Mouse (Mus musculus) hindbrain, embryonic 14.5 days (tissue): ENCODE measurements around the gene Itga4. TPM values are rescaled to one million over a fixed set of nuclear protein-coding genes. Genes with fewer than 3 reads are reported as not detected.

ENCODE experiments used
- ATAC-seq: fragments of 200-750 bp; cut with Nextera tagmentation; 2 replicates; pipeline ENCODE4 v1.8.0; 2017; ENCODE audit warnings: moderate number of reproducible peaks, mild to moderate bottlenecking, moderate TSS enrichment, moderate library complexity; ENCODE audit not compliant: low FRiP score
- DNase-seq: peaks from one replicate; pipeline ENCODE4 v3.0.0-alpha.2; 2015; ENCODE audit warnings: low spot score
- H3K27ac ChIP-seq: fragments of 300-500 bp; sonication (generic); 2 replicates; pipeline ENCODE4 v1.5.1; 2014; ENCODE audit warnings: mild to moderate bottlenecking, moderate library complexity
- H3K27me3 ChIP-seq: fragments of 300-500 bp; sonication (generic); 2 replicates; pipeline ENCODE4 v1.6.1; 2014; ENCODE audit warnings: mild to moderate bottlenecking, low read length, mixed read lengths; ENCODE audit not compliant: control insufficient read depth, insufficient read depth
- H3K36me3 ChIP-seq: fragments of 300-500 bp; sonication (generic); replicated peaks from 2 replicates; pipeline ENCODE4 v1.6.1; 2014; ENCODE audit not compliant: control insufficient read depth, insufficient read depth
- H3K4me1 ChIP-seq: fragments of 300-500 bp; sonication (generic); replicated peaks from 2 replicates; pipeline ENCODE4 v1.6.1; 2014; ENCODE audit warnings: antibody characterized with exemption, low read length, mixed read lengths; ENCODE audit not compliant: control insufficient read depth, insufficient read depth
- H3K4me2 ChIP-seq: fragments of 300-500 bp; sonication (generic); replicated peaks from 2 replicates; pipeline ENCODE4 v1.6.1; 2014; ENCODE audit warnings: mild to moderate bottlenecking, moderate library complexity
- H3K4me3 ChIP-seq: fragments of 300-500 bp; sonication (generic); replicated peaks from 2 replicates; pipeline ENCODE4 v1.5.1; 2014; ENCODE audit warnings: mild to moderate bottlenecking, low read length
- H3K9ac ChIP-seq: fragments of 300-500 bp; sonication (generic); 2 replicates; pipeline ENCODE4 v1.6.1; 2014
- H3K9me3 ChIP-seq: fragments of 300-500 bp; sonication (generic); 2 replicates; pipeline ENCODE4 v1.6.1; 2016; ENCODE audit warnings: low read length; ENCODE audit not compliant: control insufficient read depth
- WGBS: fragments of 180-500 bp; shearing (Covaris S2); extraction: QIAGEN DNeasy Blood & Tissue Kit; methylation state at CpG from one replicate; pipeline ENCODE4 v1.1.7; 2014; 5-methylcytosine and 5-hydroxymethylcytosine counted together
- polyA plus RNA-seq: library from polyadenylated mRNA; unstranded; fragments of >200 nt; fragmentation: Nextera tagmentation; extraction: Ambion mirVana; gene quantifications from 2 replicates; pipeline ENCODE4 v1.2.1, GENCODE M21; 2014

The Itga4 gene
- polyA plus RNA-seq, 1 experiment from 2014 or later, result 4.3 TPM

- Histone ChIP-seq H3K9ac (no peak overlapping the region), H3K4me3 (no peak overlapping the region), H3K36me3 (no peaks in the 10 kb centered on the region), H3K4me2 (no peak overlapping the region), H3K4me1 (no peaks in the 10 kb centered on the region), H3K27me3 (no peaks in the 10 kb centered on the region), H3K27ac (no peak overlapping the region), H3K9me3 (no peaks in the 10 kb centered on the region)
- DNase-seq (no peak), ATAC-seq (no peak)
- WGBS, result 75% methylated on average over 2 of the region's 2 CpGs
Observed at GRCm38 (mm10) chr2:79328079-79328478, 72.9 kb downstream of the Itga4 start.

GRCm38 (mm10) chr2:79334661-79335060, 79.4 kb downstream of the Itga4 start:
- H3K4me3 ChIP-seq, result no peak overlapping the region
- no peaks in the 10 kb centered on the region for H3K36me3 ChIP-seq
- no peak overlapping the region for H3K4me2 ChIP-seq
- H3K9me3 ChIP-seq, result no peaks in the 10 kb centered on the region
- H3K27ac ChIP-seq, result no peak overlapping the region
- H3K4me1 ChIP-seq, result no peaks in the 10 kb centered on the region
- ATAC-seq, result no peak
- H3K27me3 ChIP-seq, result no peaks in the 10 kb centered on the region
- no peak for DNase-seq
- H3K9ac ChIP-seq, result no peak overlapping the region

GRCm38 (mm10) chr2:79336141-79336540, 80.9 kb downstream of the Itga4 start:
- Histone ChIP-seq H3K9me3 (no peaks in the 10 kb centered on the region), H3K4me1 (no peaks in the 10 kb centered on the region), H3K27ac (no peak overlapping the region), H3K27me3 (no peaks in the 10 kb centered on the region), H3K4me3 (no peak overlapping the region), H3K9ac (no peak overlapping the region), H3K4me2 (no peak overlapping the region), H3K36me3 (no peaks in the 10 kb centered on the region)
- ATAC-seq (no peak), DNase-seq (no peak)
- 100% methylated on average over 1 of the region's 1 CpGs for WGBS

- no peaks in the 10 kb centered on the region for H3K4me1 ChIP-seq
- H3K4me2 ChIP-seq, result no peak overlapping the region
- no peaks in the 10 kb centered on the region for H3K36me3 ChIP-seq
- no peak overlapping the region for H3K4me3 ChIP-seq
- H3K27me3 ChIP-seq, result no peaks in the 10 kb centered on the region
- DNase-seq (no peak), ATAC-seq (no peak)
- no peak overlapping the region for H3K27ac ChIP-seq
- H3K9me3 ChIP-seq, result no peaks in the 10 kb centered on the region
- 47% methylated on average over 1 of the region's 1 CpGs for WGBS
- no peak overlapping the region for H3K9ac ChIP-seq
Observed at GRCm38 (mm10) chr2:79339003-79339402, 83.8 kb downstream of the Itga4 start.

- Histone ChIP-seq H3K27me3 (no peaks in the 10 kb centered on the region), H3K9ac (no peak overlapping the region), H3K4me1 (no peaks in the 10 kb centered on the region), H3K4me2 (no peak overlapping the region), H3K9me3 (no peaks in the 10 kb centered on the region), H3K4me3 (no peak overlapping the region), H3K36me3 (no peaks in the 10 kb centered on the region), H3K27ac (no peak overlapping the region)
- no peak for DNase-seq
- ATAC-seq, result no peak
- 86% methylated on average over 8 of the region's 8 CpGs for WGBS
Observed at GRCm38 (mm10) chr2:79343115-79343514, 87.9 kb downstream of the Itga4 start.

- Histone ChIP-seq H3K4me2 (no peak overlapping the region), H3K27ac (peak overlapping the region; percentile 3; the same call in 1 of the 2 replicates), H3K4me1 (0 out of 2 replicates have a peak, but pooled peaks cover 13% of the 10 kb centered on the region), H3K9me3 (no peaks in the 10 kb centered on the region), H3K9ac (no peak overlapping the region), H3K36me3 (no peaks in the 10 kb centered on the region), H3K27me3 (no peaks in the 10 kb centered on the region), H3K4me3 (no peak overlapping the region)
- 54% methylated on average over 6 of the region's 6 CpGs for WGBS
- ATAC-seq (peak; percentile 85), DNase-seq (peak; percentile 51)
Observed at GRCm38 (mm10) chr2:79351179-79352099, 96.2 kb downstream of the Itga4 start.

GRCm38 (mm10) chr2:79352100-79352802, 97.0 kb downstream of the Itga4 start:
- H3K9ac ChIP-seq, result no peak overlapping the region
- peak overlapping the region; percentile 3; the same call in 1 of the 2 replicates for H3K27ac ChIP-seq
- H3K36me3 ChIP-seq, result no peaks in the 10 kb centered on the region
- no peak for DNase-seq
- WGBS, result 74% methylated on average over 4 of the region's 4 CpGs
- H3K27me3 ChIP-seq, result no peaks in the 10 kb centered on the region
- 0 out of 2 replicates have a peak, but pooled peaks cover 13% of the 10 kb centered on the region for H3K4me1 ChIP-seq
- no peak; the same call in 1 of the 2 replicates for ATAC-seq
- no peak overlapping the region for H3K4me3 ChIP-seq
- H3K9me3 ChIP-seq, result no peaks in the 10 kb centered on the region
- no peak overlapping the region for H3K4me2 ChIP-seq

GRCm38 (mm10) chr2:79354773-79355172, 99.5 kb downstream of the Itga4 start:
- Histone ChIP-seq H3K4me3 (no peak overlapping the region), H3K9me3 (no peaks in the 10 kb centered on the region), H3K36me3 (no peaks in the 10 kb centered on the region), H3K4me1 (0 out of 2 replicates have a peak, but pooled peaks cover 13% of the 10 kb centered on the region), H3K27me3 (no peaks in the 10 kb centered on the region), H3K9ac (no peak overlapping the region), H3K27ac (no peak overlapping the region), H3K4me2 (no peak overlapping the region)
- DNase-seq (no peak), ATAC-seq (no peak)
- WGBS, result 94% methylated on average over 16 of the region's 16 CpGs

GRCm38 (mm10) chr2:79357835-79358234, 102.6 kb downstream of the Itga4 start:
- Histone ChIP-seq H3K27me3 (no peaks in the 10 kb centered on the region), H3K36me3 (no peaks in the 10 kb centered on the region), H3K4me1 (no peaks in the 10 kb centered on the region), H3K4me3 (no peak overlapping the region), H3K4me2 (no peak overlapping the region), H3K27ac (no peak overlapping the region), H3K9ac (no peak overlapping the region), H3K9me3 (no peaks in the 10 kb centered on the region)
- DNase-seq, result no peak
- WGBS, result 90% methylated on average over 3 of the region's 3 CpGs
- ATAC-seq, result no peak
